Mouse (Mus musculus): ENCODE measurements around the gene Chrdl1. TPM values are rescaled to one million over a fixed set of nuclear protein-coding genes. Genes with fewer than 3 reads are reported as not detected.

Gene Chrdl1
- polyA plus RNA-seq, 1 experiment, result 24.8 TPM

DNA sequence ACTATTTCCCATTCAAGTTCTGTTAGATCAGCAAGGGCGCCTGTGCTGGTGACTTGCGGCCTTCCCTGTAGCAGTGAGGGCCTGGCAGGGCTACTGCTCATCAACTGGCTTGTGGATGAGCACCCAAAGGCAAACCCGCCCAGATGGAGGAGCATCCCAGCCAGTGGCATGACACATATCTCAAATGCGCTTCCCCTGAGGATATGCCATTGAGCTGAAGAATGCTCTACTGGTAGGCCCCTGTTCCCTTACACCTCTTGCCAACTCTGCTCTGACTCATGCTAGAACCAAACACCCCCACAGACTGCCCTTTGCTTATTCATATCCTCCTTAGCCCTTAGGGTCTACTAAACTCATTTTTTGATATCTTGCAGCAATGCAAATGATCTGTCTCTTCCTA lies 57.4 kb downstream of the Chrdl1 start:
- Histone ChIP-seq H3K27ac (ENCODE audit: insufficient read depth, low read length) (no peak overlapping the region), H3K4me3 (ENCODE audit: insufficient read depth, low read length) (no peak overlapping the region), H3K4me1 (ENCODE audit: control insufficient read depth, insufficient read depth, low read length) (no peaks in the 10 kb centered on the region; the same call in 1 of the 2 replicates)
- no peak for TF ChIP-seq CTCF (IDR thresholded peaks at IDR 0.05; ENCODE audit: borderline replicate concordance, insufficient read depth, low read length)
- no peak for TF ChIP-seq POLR2A (IDR thresholded peaks at IDR 0.05; ENCODE audit: low read depth, low read length)

DNA sequence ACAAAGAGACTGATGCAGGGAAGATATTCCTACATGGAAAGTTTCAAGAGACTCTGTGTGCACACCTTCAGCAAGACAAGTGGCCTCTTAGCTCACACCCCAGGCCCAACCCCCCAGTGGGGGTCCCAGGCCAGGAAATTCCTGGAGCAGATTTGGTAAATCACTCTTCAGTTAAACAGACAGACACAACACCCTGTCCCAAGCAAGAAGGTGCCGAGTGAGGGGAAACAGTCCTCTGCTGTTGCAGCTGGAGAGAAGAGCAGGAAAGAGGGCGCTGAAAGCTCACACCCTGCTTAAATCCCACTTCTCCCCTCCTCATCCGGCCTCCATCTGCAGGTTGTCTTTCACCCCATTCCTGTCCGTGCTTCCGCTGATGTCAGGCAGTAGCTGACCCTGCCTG lies 58.2 kb downstream of the Chrdl1 start:
- TF ChIP-seq POLR2A (IDR thresholded peaks at IDR 0.05; ENCODE audit: low read depth, low read length) (no peak), CTCF (IDR thresholded peaks at IDR 0.05; ENCODE audit: borderline replicate concordance, insufficient read depth, low read length) (no peak)
- no peaks in the 10 kb centered on the region; the same call in 1 of the 2 replicates for H3K4me1 ChIP-seq (ENCODE audit: control insufficient read depth, insufficient read depth, low read length)
- H3K4me3 ChIP-seq (ENCODE audit: insufficient read depth, low read length), result no peak overlapping the region
- H3K27ac ChIP-seq (ENCODE audit: insufficient read depth, low read length), result no peak overlapping the region

- TF ChIP-seq CTCF (IDR thresholded peaks at IDR 0.05; ENCODE audit: borderline replicate concordance, insufficient read depth, low read length) (no peak), POLR2A (IDR thresholded peaks at IDR 0.05; ENCODE audit: low read depth, low read length) (no peak)
- H3K4me1 ChIP-seq (ENCODE audit: control insufficient read depth, insufficient read depth, low read length), result no peaks in the 10 kb centered on the region; the same call in 1 of the 2 replicates
- H3K27ac ChIP-seq (ENCODE audit: insufficient read depth, low read length), result peak overlapping the region; percentile 26; the same call in 1 of the 2 replicates
- H3K4me3 ChIP-seq (ENCODE audit: insufficient read depth, low read length), result no peak overlapping the region
These were observed 80.9 kb downstream of the Chrdl1 start for GRCm38 (mm10) chrX:143313166-143313565.

- Histone ChIP-seq H3K4me3 (ENCODE audit: insufficient read depth, low read length) (no peak overlapping the region), H3K4me1 (ENCODE audit: control insufficient read depth, insufficient read depth, low read length) (no peaks in the 10 kb centered on the region), H3K27ac (ENCODE audit: insufficient read depth, low read length) (no peak overlapping the region)
- TF ChIP-seq CTCF (IDR thresholded peaks at IDR 0.05; ENCODE audit: borderline replicate concordance, insufficient read depth, low read length) (no peak), POLR2A (IDR thresholded peaks at IDR 0.05; ENCODE audit: low read depth, low read length) (no peak)
These were observed 99.3 kb downstream of the Chrdl1 start for GRCm38 (mm10) chrX:143294726-143295125.

- no peak overlapping the region for H3K27ac ChIP-seq (ENCODE audit: insufficient read depth, low read length)
- H3K4me1 ChIP-seq (ENCODE audit: control insufficient read depth, insufficient read depth, low read length), result no peaks in the 10 kb centered on the region
- TF ChIP-seq CTCF (IDR thresholded peaks at IDR 0.05; ENCODE audit: borderline replicate concordance, insufficient read depth, low read length) (peak; percentile 33; the same call in 1 of the 2 replicates), POLR2A (IDR thresholded peaks at IDR 0.05; ENCODE audit: low read depth, low read length) (no peak)
- no peak overlapping the region for H3K4me3 ChIP-seq (ENCODE audit: insufficient read depth, low read length)
These were observed 118.9 kb downstream of the Chrdl1 start for GRCm38 (mm10) chrX:143275202-143275601.

- Histone ChIP-seq H3K4me1 (ENCODE audit: control insufficient read depth, insufficient read depth, low read length) (no peaks in the 10 kb centered on the region), H3K27ac (ENCODE audit: insufficient read depth, low read length) (no peak overlapping the region), H3K4me3 (ENCODE audit: insufficient read depth, low read length) (no peak overlapping the region)
- TF ChIP-seq POLR2A (IDR thresholded peaks at IDR 0.05; ENCODE audit: low read depth, low read length) (no peak), CTCF (IDR thresholded peaks at IDR 0.05; ENCODE audit: borderline replicate concordance, insufficient read depth, low read length) (no peak)
These were observed 143.4 kb downstream of the Chrdl1 start for GRCm38 (mm10) chrX:143250709-143251108.

Other genes starting within 250 kb of the Chrdl1 start
- 24.8 and 31.2 TPM in 2 replicates for gene Pak3, start 124.3 kb upstream of the Chrdl1 start, polyA plus RNA-seq (2011; ENCODE audit: insufficient read length, low read depth, missing spikeins)

Measured in embryonic fibroblast, embryonic 13.5 days (primary cell).